Mouse (Mus musculus) liver, embryonic 13.5 days (tissue): ENCODE results near the gene Mybph. TPM values are rescaled to one million over a fixed set of nuclear protein-coding genes. Genes with fewer than 3 reads are reported as not detected.

ENCODE experiments used
- ATAC-seq: fragments of 200-750 bp; cut with Nextera tagmentation; 2 replicates; pipeline ENCODE4 v1.8.0; 2017; ENCODE audit warnings: low read depth, mild to moderate bottlenecking, moderate number of reproducible peaks, moderate library complexity
- DNase-seq: peaks from one replicate; pipeline ENCODE4 v3.0.0; 2022
- H3K27ac ChIP-seq: fragments of 300-500 bp; sonication (generic); 2 replicates; pipeline ENCODE4 v1.5.1; 2015; ENCODE audit warnings: moderate library complexity, mild to moderate bottlenecking, inconsistent platforms
- H3K27me3 ChIP-seq: fragments of 300-500 bp; sonication (generic); 2 replicates; pipeline ENCODE4 v1.6.1; 2015; ENCODE audit warnings: mild to moderate bottlenecking, inconsistent platforms
- H3K36me3 ChIP-seq: fragments of 300-500 bp; sonication (generic); 2 replicates; pipeline ENCODE4 v1.6.1; 2015; ENCODE audit warnings: mild to moderate bottlenecking, inconsistent platforms
- H3K4me1 ChIP-seq: fragments of 300-500 bp; sonication (generic); replicated peaks from 2 replicates; pipeline ENCODE4 v1.6.1; 2015; ENCODE audit warnings: inconsistent platforms
- H3K4me2 ChIP-seq: fragments of 300-500 bp; sonication (generic); 2 replicates; pipeline ENCODE4 v1.6.1; 2015; ENCODE audit warnings: inconsistent platforms, mild to moderate bottlenecking, moderate library complexity
- H3K4me3 ChIP-seq: fragments of 300-500 bp; sonication (generic); replicated peaks from 2 replicates; pipeline ENCODE4 v1.5.1; 2015; ENCODE audit warnings: mild to moderate bottlenecking, inconsistent platforms
- H3K9ac ChIP-seq: fragments of 300-500 bp; sonication (generic); 2 replicates; pipeline ENCODE4 v1.6.1; 2015; ENCODE audit warnings: mild to moderate bottlenecking, inconsistent platforms
- H3K9me3 ChIP-seq: fragments of 300-500 bp; sonication (generic); replicated peaks from 2 replicates; pipeline ENCODE4 v1.6.1; 2016; ENCODE audit warnings: inconsistent platforms
- WGBS: fragments of 180-500 bp; shearing (Covaris S2); methylation state at CpG from one replicate; pipeline ENCODE4 v1.1.7; 2015; ENCODE audit not compliant: insufficient replicate concordance; 5-methylcytosine and 5-hydroxymethylcytosine counted together
- polyA plus RNA-seq: library from polyadenylated mRNA; unstranded; fragments of >200 nt; fragmentation: Nextera tagmentation; extraction: Ambion mirVana; gene quantifications from 2 replicates; pipeline ENCODE4 v1.2.1, GENCODE M21; 2015

Mybph gene
- polyA plus RNA-seq, 1 experiment from 2014 or later: 1.9 TPM

GRCm38 (mm10) chr1:134163476-134163875 lies 29.8 kb upstream of the Mybph start:
- Histone ChIP-seq H3K27me3 (peaks cover 4% of the 10 kb centered on the region; the same call in 1 of the 2 replicates), H3K9ac (no peak overlapping the region), H3K4me1 (peaks cover 29% of the 10 kb centered on the region), H3K9me3 (no peaks in the 10 kb centered on the region), H3K27ac (no peak overlapping the region), H3K4me3 (no peak overlapping the region), H3K36me3 (no peaks in the 10 kb centered on the region), H3K4me2 (no peak overlapping the region)
- WGBS: 72% methylated on average over 7 of the region's 7 CpGs
- DNase-seq (no peak), ATAC-seq (peak; percentile 65)

GRCm38 (mm10) chr1:134164454-134164853 lies 28.8 kb upstream of the Mybph start:
- WGBS: 58% methylated on average over 4 of the region's 4 CpGs
- Histone ChIP-seq H3K36me3 (no peaks in the 10 kb centered on the region), H3K9me3 (no peaks in the 10 kb centered on the region), H3K4me1 (peaks cover 34% of the 10 kb centered on the region), H3K27ac (no peak overlapping the region), H3K4me2 (no peak overlapping the region), H3K4me3 (no peak overlapping the region), H3K27me3 (peaks cover 4% of the 10 kb centered on the region; the same call in 1 of the 2 replicates), H3K9ac (no peak overlapping the region)
- DNase-seq (no peak), ATAC-seq (no peak)

DNA sequence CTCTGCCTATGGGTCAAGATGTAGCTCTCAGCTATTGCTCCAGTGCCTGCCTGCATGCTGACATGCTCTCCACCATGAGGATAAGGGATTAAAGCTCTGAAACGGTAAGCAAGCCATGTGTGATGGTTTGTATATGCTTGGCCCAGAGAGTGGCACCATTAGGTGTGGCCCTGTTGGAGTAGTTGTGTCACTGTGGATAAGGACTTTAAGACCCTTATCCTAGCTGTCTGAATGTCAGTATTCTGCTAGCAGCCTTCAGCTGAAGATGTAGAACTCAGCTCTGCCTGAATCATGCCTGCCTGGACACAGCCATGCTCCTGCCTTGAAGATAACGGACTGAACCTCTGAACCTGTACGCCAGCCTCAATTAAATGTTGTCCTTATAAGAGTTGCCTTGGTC lies 26.7 kb upstream of the Mybph start:
- H3K9ac ChIP-seq: no peak overlapping the region
- no peak for DNase-seq
- H3K4me3 ChIP-seq: no peak overlapping the region
- H3K27ac ChIP-seq: no peak overlapping the region
- ATAC-seq: peak; percentile 60; the same call in 1 of the 2 replicates
- no peaks in the 10 kb centered on the region for H3K27me3 ChIP-seq
- WGBS: 62% methylated on average over 3 of the region's 3 CpGs
- no peaks in the 10 kb centered on the region for H3K9me3 ChIP-seq
- H3K4me1 ChIP-seq: peaks cover 34% of the 10 kb centered on the region
- H3K4me2 ChIP-seq: no peak overlapping the region
- H3K36me3 ChIP-seq: no peaks in the 10 kb centered on the region

GRCm38 (mm10) chr1:134167416-134168305 lies 25.6 kb upstream of the Mybph start:
- Histone ChIP-seq H3K4me2 (no peak overlapping the region), H3K9me3 (no peaks in the 10 kb centered on the region), H3K4me1 (peaks cover 34% of the 10 kb centered on the region), H3K27ac (no peak overlapping the region), H3K36me3 (no peaks in the 10 kb centered on the region), H3K4me3 (no peak overlapping the region), H3K27me3 (no peaks in the 10 kb centered on the region), H3K9ac (no peak overlapping the region)
- WGBS: 37% methylated on average over 14 of the region's 14 CpGs
- ATAC-seq: no peak
- no peak for DNase-seq

DNA sequence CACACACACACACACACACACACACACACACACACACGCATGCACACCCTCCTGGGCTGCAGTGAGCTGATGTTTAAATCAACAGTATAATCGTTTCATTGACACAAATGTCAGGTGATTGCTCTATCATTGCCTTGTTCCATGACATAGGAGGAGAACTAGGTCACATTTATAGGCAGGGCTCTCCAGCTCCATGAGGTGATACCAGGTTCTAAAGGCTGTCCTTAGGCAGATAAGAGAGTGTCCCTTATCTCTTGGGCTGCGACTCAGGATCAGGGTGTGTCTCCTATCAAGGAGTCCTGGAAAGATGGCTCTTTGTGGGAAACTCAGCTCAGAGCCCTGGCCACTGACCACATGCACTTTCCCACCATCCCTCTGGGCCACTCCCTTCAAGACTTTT lies 24.7 kb upstream of the Mybph start:
- H3K4me3 ChIP-seq: no peak overlapping the region
- H3K9ac ChIP-seq: no peak overlapping the region
- no peak overlapping the region for H3K4me2 ChIP-seq
- DNase-seq: no peak
- peak; percentile 65 for ATAC-seq
- peaks cover 34% of the 10 kb centered on the region for H3K4me1 ChIP-seq
- no peak overlapping the region for H3K27ac ChIP-seq
- no peaks in the 10 kb centered on the region for H3K36me3 ChIP-seq
- 41% methylated on average over 3 of the region's 3 CpGs for WGBS
- H3K9me3 ChIP-seq: no peaks in the 10 kb centered on the region
- no peaks in the 10 kb centered on the region for H3K27me3 ChIP-seq

GRCm38 (mm10) chr1:134168985-134169697 lies 24.1 kb upstream of the Mybph start:
- H3K36me3 ChIP-seq: no peaks in the 10 kb centered on the region
- no peaks in the 10 kb centered on the region for H3K27me3 ChIP-seq
- no peak overlapping the region for H3K9ac ChIP-seq
- no peak overlapping the region for H3K4me2 ChIP-seq
- H3K27ac ChIP-seq: no peak overlapping the region
- H3K4me1 ChIP-seq: peaks cover 33% of the 10 kb centered on the region
- DNase-seq (no peak), ATAC-seq (no peak)
- 73% methylated on average over 8 of the region's 8 CpGs for WGBS
- no peak overlapping the region for H3K4me3 ChIP-seq
- no peaks in the 10 kb centered on the region for H3K9me3 ChIP-seq

DNA sequence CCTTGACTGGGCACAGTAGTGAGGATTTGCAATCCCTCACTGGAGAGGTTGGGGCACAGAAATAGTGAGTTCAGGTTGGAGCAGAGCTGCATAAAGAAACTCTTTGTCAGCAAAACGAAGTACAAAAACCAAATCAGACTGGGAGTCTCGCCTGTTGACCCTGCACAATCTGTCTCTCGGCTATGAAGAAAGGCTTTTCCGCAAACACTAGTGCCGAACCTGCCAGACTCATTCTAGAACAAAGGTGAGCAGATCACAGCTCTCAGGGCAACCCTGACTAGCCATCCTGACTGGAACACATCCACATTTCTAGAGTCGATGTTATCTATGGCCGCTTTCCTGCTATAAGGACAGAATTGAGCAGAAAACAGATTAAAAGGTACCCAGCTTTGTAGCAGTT lies 20.2 kb upstream of the Mybph start:
- Histone ChIP-seq H3K4me3 (no peak overlapping the region), H3K27me3 (no peaks in the 10 kb centered on the region), H3K4me1 (peaks cover 9% of the 10 kb centered on the region), H3K4me2 (no peak overlapping the region), H3K36me3 (no peaks in the 10 kb centered on the region), H3K9me3 (no peaks in the 10 kb centered on the region), H3K27ac (no peak overlapping the region), H3K9ac (no peak overlapping the region)
- no peak for DNase-seq
- no peak for ATAC-seq
- WGBS: 58% methylated on average over 7 of the region's 7 CpGs

- no peak overlapping the region for H3K27ac ChIP-seq
- no peak overlapping the region for H3K9ac ChIP-seq
- WGBS: 71% methylated on average over 5 of the region's 5 CpGs
- H3K4me3 ChIP-seq: no peak overlapping the region
- ATAC-seq: no peak
- no peaks in the 10 kb centered on the region for H3K36me3 ChIP-seq
- H3K4me2 ChIP-seq: no peak overlapping the region
- peaks cover 5% of the 10 kb centered on the region; the same call in 1 of the 2 replicates for H3K4me1 ChIP-seq
- H3K27me3 ChIP-seq: peaks cover 3% of the 10 kb centered on the region; the same call in 1 of the 2 replicates
- no peak for DNase-seq
- H3K9me3 ChIP-seq: no peaks in the 10 kb centered on the region
Observed at GRCm38 (mm10) chr1:134177976-134178375, 15.3 kb upstream of the Mybph start.

- H3K4me3 ChIP-seq: no peak within 1 kb of the TSS
Observed at GRCm38 (mm10) chr1:134182025-134182424, 11.2 kb upstream of the Mybph start, which contains the start of gene Chil1. Chil1 (plus strand) TSS chr1:134182176.

GRCm38 (mm10) chr1:134184089-134184488 lies 9.2 kb upstream of the Mybph start:
- H3K4me3 ChIP-seq: no peak overlapping the region
- no peak overlapping the region for H3K9ac ChIP-seq
- no peak overlapping the region for H3K27ac ChIP-seq
- no peak for DNase-seq
- peaks cover 5% of the 10 kb centered on the region; the same call in 1 of the 2 replicates for H3K4me1 ChIP-seq
- WGBS: 45% methylated on average over 4 of the region's 4 CpGs
- no peaks in the 10 kb centered on the region for H3K9me3 ChIP-seq
- ATAC-seq: no peak
- no peaks in the 10 kb centered on the region for H3K36me3 ChIP-seq
- H3K4me2 ChIP-seq: no peak overlapping the region
- H3K27me3 ChIP-seq: peaks cover 19% of the 10 kb centered on the region

More at GRCm38 (mm10) chr1:134182025-134182424, 11.2 kb upstream of the Mybph start, which contains the start of gene Chil1:
- no peak for DNase-seq
- Histone ChIP-seq H3K9me3 (no peaks in the 10 kb centered on the region), H3K9ac (no peak within 1 kb of the TSS), H3K4me1 (peaks cover 5% of the 10 kb centered on the region; the same call in 1 of the 2 replicates), H3K4me2 (no peak within 1 kb of the TSS), H3K27ac (no peak within 1 kb of the TSS), H3K36me3 (no peaks in the 10 kb centered on the region), H3K27me3 (peaks cover 9% of the 10 kb centered on the region; the same call in 1 of the 2 replicates)
- WGBS: 54% methylated on average over 4 of the region's 4 CpGs
- ATAC-seq: no peak

GRCm38 (mm10) chr1:134188217-134188616 lies 5.0 kb upstream of the Mybph start:
- no peak overlapping the region for H3K9ac ChIP-seq
- peaks cover 10% of the 10 kb centered on the region; the same call in 1 of the 2 replicates for H3K4me1 ChIP-seq
- peaks cover 37% of the 10 kb centered on the region for H3K27me3 ChIP-seq
- ATAC-seq: no peak
- no peak overlapping the region for H3K4me3 ChIP-seq
- H3K4me2 ChIP-seq: no peak overlapping the region
- H3K27ac ChIP-seq: no peak overlapping the region
- WGBS: 62% methylated on average over 5 of the region's 5 CpGs
- no peaks in the 10 kb centered on the region for H3K36me3 ChIP-seq
- DNase-seq: no peak
- H3K9me3 ChIP-seq: no peaks in the 10 kb centered on the region
